Mouse (Mus musculus) T-helper 2 cell (primary cell): ENCODE results near the gene Arl15.

Source experiments
- in situ Hi-C: fragments of 300-600 bp; cut with MboI, MseI; formaldehyde crosslinking; loops from one replicate; pipeline ENCODE4 v1.15.1; 2025; ENCODE audit warnings: high pct_unique_total_duplicates

The Arl15 gene

GRCm38 (mm10) chr13:113867736-113868135 lies 73.4 kb downstream of the Arl15 start:
- in situ Hi-C loops: loop anchor here (5.0 to 25.0 kb wide), 3 partner anchors 175 to 1095 kb away; no protein-coding TSS in a partner anchor

- in situ Hi-C loops: loop anchor here (5.0 to 25.0 kb wide), 3 partner anchors 177 to 1093 kb away; no protein-coding TSS in a partner anchor
These were observed 75.2 kb downstream of the Arl15 start for GRCm38 (mm10) chr13:113869212-113870205.

- in situ Hi-C loops: loop anchor here (25.0 kb wide), 1 partner anchor 1092 kb away; no protein-coding TSS in a partner anchor
These were observed 76.1 kb downstream of the Arl15 start for GRCm38 (mm10) chr13:113870403-113870802.

GRCm38 (mm10) chr13:113871853-113872252 lies 77.5 kb downstream of the Arl15 start:
- in situ Hi-C loops: loop anchor here (25.0 kb wide), 1 partner anchor 1090 kb away; no protein-coding TSS in a partner anchor

- in situ Hi-C loops: no loop called here
These were observed 81.4 kb downstream of the Arl15 start for GRCm38 (mm10) chr13:113875724-113876123.

- in situ Hi-C loops: no loop called here
These were observed 83.1 kb downstream of the Arl15 start for GRCm38 (mm10) chr13:113877420-113877819.

GRCm38 (mm10) chr13:113878571-113878970 lies 84.3 kb downstream of the Arl15 start:
- in situ Hi-C loops: no loop called here

- in situ Hi-C loops: no loop called here
These were observed 85.5 kb downstream of the Arl15 start for GRCm38 (mm10) chr13:113879651-113880327.

GRCm38 (mm10) chr13:113880564-113881171 lies 86.4 kb downstream of the Arl15 start:
- in situ Hi-C loops: no loop called here

- in situ Hi-C loops: no loop called here
These were observed 88.7 kb downstream of the Arl15 start for GRCm38 (mm10) chr13:113882959-113883358.

GRCm38 (mm10) chr13:113887090-113887489 lies 92.8 kb downstream of the Arl15 start:
- in situ Hi-C loops: loop anchor here (5.0 kb wide), 1 partner anchor 915 kb away; no protein-coding TSS in a partner anchor

GRCm38 (mm10) chr13:113888126-113888525 lies 93.8 kb downstream of the Arl15 start:
- in situ Hi-C loops: loop anchor here (5.0 kb wide), 1 partner anchor 914 kb away; no protein-coding TSS in a partner anchor

GRCm38 (mm10) chr13:113888704-113889103 lies 94.4 kb downstream of the Arl15 start:
- in situ Hi-C loops: loop anchor here (5.0 kb wide), 1 partner anchor 914 kb away; no protein-coding TSS in a partner anchor

GRCm38 (mm10) chr13:113889140-113890055 lies 95.1 kb downstream of the Arl15 start:
- in situ Hi-C loops: loop anchor here (5.0 kb wide), 1 partner anchor 913 kb away; no protein-coding TSS in a partner anchor

GRCm38 (mm10) chr13:113896684-113897083 lies 102.4 kb downstream of the Arl15 start:
- in situ Hi-C loops: no loop called here

- in situ Hi-C loops: no loop called here
These were observed 103.2 kb downstream of the Arl15 start for GRCm38 (mm10) chr13:113897498-113897897.

- in situ Hi-C loops: no loop called here
These were observed 103.6 kb downstream of the Arl15 start for GRCm38 (mm10) chr13:113897951-113898350.

- in situ Hi-C loops: no loop called here
These were observed 106.8 kb downstream of the Arl15 start for GRCm38 (mm10) chr13:113901001-113901545.

GRCm38 (mm10) chr13:113903255-113903654 lies 109.0 kb downstream of the Arl15 start:
- in situ Hi-C loops: no loop called here

GRCm38 (mm10) chr13:113911986-113912519 lies 117.7 kb downstream of the Arl15 start:
- in situ Hi-C loops: no loop called here
